Mouse (Mus musculus): ENCODE measurements at regions not wholly inside any gene's neighbourhood (a gene's known extent, or its start where the extent isn't known, plus 50 kb on each side); places are given as distances from the start of the nearest gene placed in this dataset.

- ATAC-seq (replicated peaks; ENCODE audit: poor library complexity, severe bottlenecking) = no peak
Measured at GRCm38 (mm10) chr2:115090430-115091175, 435.8 kb upstream of the Dph6 start.

- no peak for ATAC-seq (replicated peaks; ENCODE audit: poor library complexity, severe bottlenecking)
Measured at GRCm38 (mm10) chr2:115095351-115095750, 440.6 kb upstream of the Dph6 start.

DNA sequence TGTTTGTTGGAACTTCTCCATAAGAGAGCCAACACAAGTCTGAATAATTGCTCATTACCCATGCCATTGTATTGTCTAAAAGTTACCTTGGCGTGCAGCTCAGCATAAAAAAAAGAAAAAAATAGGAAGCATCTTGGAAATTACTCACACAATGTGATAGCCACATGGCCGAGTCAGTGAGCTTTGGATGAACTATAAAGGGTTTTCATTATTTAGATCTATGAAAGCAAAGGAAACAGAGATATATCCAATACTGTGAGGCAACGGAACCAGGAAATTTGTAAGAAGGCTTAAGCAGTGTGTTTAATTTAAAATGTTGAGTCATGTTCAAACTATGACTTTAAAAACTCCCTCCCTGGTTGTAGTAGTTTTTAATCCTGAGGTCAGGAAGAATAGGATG lies 446.7 kb upstream of the Dph6 start:
- ATAC-seq (replicated peaks; ENCODE audit: poor library complexity, severe bottlenecking) = no peak

- no peak for ATAC-seq (replicated peaks; ENCODE audit: poor library complexity, severe bottlenecking)
Measured at GRCm38 (mm10) chr2:115119429-115120205, 461.9 kb upstream of the BC052040 start.

DNA sequence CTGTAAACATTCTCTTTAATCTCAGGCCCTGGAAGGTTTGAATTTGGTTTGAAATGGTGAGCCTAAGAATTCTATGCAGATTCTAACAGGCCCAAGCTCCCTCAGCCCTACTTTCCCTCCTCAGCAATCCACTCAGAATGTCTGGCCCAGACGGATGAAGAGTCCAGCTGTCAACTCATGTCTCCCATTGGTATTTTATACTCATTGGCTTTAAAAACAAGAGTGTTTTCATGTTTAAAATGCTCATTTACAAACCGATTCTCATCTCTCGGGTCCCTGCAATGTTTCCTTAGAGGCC lies 461.4 kb upstream of the BC052040 start:
- ATAC-seq (replicated peaks; ENCODE audit: poor library complexity, severe bottlenecking) = no peak

- ATAC-seq (replicated peaks; ENCODE audit: poor library complexity, severe bottlenecking) = no peak
Measured at GRCm38 (mm10) chr2:115126625-115127369, 454.7 kb upstream of the BC052040 start.

DNA sequence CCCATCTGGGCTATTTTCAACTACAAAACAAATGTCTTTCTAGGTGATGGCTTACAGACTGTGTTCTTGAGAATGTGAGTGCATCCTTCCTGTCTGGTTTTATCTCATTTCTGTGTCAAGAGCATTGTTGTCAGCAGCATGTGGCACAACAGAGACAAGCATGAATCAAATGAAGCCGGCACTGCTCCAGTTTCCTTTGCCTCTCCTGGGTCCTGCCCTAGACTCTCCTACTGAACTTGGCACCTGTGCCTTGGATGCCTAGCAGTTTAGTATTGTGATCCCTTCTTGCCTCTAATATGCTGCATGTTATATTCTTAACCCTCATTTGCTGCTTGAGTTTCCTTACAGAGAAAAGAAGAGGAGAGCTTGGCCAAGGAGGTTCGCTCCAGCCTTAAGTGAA lies 449.8 kb upstream of the BC052040 start:
- ATAC-seq (replicated peaks; ENCODE audit: poor library complexity, severe bottlenecking) = no peak

- ATAC-seq (replicated peaks; ENCODE audit: poor library complexity, severe bottlenecking) = no peak
Measured at GRCm38 (mm10) chr2:115132165-115132592, 449.3 kb upstream of the BC052040 start.

GRCm38 (mm10) chr2:115141416-115141815 lies 440.1 kb upstream of the BC052040 start:
- ATAC-seq (replicated peaks; ENCODE audit: poor library complexity, severe bottlenecking) = no peak

- no peak for ATAC-seq (replicated peaks; ENCODE audit: poor library complexity, severe bottlenecking)
Measured at GRCm38 (mm10) chr2:115172111-115172510, 409.4 kb upstream of the BC052040 start.

- no peak for ATAC-seq (replicated peaks; ENCODE audit: poor library complexity, severe bottlenecking)
Measured at GRCm38 (mm10) chr2:115177076-115177475, 404.4 kb upstream of the BC052040 start.

GRCm38 (mm10) chr2:115177896-115178295 lies 403.6 kb upstream of the BC052040 start:
- ATAC-seq (replicated peaks; ENCODE audit: poor library complexity, severe bottlenecking) = no peak

- no peak for ATAC-seq (replicated peaks; ENCODE audit: poor library complexity, severe bottlenecking)
Measured at GRCm38 (mm10) chr2:115211191-115211590, 370.3 kb upstream of the BC052040 start.

DNA sequence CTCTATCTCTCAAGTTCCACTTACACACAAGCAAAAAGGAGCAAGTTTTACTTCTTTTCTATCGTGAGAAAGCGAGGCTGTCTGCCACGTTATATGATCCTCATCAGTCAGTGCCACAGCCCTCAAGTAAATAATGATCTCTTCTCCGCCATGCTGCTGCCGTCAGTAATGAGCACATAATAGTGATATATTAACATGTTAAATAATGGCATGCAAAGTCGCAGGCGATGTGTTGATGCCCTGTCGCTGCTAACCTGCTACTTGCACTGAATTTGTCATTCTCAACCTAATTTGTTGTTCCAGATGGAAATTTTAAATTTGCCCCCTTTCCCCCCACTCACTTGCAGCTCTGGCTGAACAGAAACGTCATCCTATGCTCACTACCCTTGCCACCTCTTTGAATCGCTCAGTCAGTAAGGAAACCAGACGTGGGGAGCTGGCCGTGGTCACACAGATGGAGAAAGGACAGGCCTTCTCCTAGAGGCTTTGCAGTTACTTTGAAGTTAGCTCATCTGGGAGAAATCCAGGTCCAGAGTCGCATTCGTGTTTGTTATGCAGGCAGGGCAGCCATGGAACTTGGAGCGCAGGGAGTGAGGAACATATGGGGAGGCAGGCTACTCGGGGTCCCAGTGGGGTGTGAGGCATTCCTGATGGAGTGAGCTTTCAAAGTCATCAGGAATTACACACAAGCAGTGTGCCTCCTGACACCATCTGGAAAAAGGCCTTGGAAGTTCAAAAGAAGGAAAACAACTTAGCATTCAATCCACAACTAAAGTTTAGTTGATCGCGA lies 368.1 kb upstream of the BC052040 start:
- no peak for ATAC-seq (replicated peaks; ENCODE audit: poor library complexity, severe bottlenecking)

DNA sequence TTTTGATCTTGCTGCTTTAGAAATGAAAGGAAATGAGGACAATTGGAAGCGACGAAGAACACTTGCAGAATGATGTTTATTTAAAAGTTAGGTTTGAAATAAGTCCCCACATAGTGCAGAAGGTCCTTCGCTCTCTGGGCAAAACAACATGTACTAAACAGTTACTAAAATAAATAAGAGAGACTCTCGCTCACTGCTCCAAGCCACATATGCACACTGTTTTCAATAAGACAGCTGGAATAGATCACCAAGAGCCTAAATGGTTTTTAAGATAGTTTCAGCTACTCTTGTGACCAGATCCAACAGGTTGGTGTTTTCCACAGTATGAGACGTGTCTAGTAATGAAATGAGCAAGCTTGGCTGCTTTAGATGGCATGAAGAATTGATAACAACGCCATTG lies 367.2 kb upstream of the BC052040 start:
- ATAC-seq (replicated peaks; ENCODE audit: poor library complexity, severe bottlenecking) = no peak

- ATAC-seq (replicated peaks; ENCODE audit: poor library complexity, severe bottlenecking) = no peak
Measured at GRCm38 (mm10) chr2:115230041-115230440, 351.5 kb upstream of the BC052040 start.

GRCm38 (mm10) chr2:115247673-115248072 lies 333.8 kb upstream of the BC052040 start:
- no peak for ATAC-seq (replicated peaks; ENCODE audit: poor library complexity, severe bottlenecking)

DNA sequence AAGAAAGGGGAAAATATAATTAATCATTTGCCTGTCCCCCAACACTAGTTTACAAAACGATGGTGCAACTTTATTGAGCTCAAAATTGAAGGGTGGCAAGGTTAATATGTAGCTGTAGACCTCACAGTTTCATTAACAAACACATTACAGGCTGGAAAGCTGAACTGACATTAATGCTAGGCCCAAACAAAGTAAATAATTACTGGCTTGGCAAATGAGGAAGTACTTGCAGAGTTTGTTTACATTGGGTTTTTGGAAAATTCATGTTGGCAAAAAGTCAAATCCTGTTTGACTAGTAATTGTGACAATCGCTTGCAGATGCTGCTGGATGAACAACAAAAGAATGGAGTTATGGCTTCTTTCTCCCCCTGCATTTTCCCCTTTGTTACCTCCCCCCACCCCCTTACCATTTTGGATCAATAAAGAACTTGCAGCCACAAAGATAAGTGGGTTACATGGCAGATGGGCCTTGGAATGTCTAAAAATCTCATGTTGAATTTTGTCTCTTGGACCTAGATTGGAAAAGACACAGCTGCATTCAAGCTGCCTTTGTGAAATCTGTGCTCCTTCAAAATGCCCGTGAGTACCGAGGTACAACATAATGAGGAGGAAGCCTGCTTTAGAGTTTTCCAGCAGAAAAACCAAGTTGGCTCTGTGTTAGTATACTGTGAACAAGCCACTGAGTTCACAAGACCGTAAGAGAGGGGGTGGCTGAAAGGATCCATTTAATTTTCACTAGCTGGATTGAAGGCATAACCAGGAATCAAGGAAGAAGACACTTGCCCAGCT lies 331.3 kb upstream of the BC052040 start:
- no peak for ATAC-seq (replicated peaks; ENCODE audit: poor library complexity, severe bottlenecking)

DNA sequence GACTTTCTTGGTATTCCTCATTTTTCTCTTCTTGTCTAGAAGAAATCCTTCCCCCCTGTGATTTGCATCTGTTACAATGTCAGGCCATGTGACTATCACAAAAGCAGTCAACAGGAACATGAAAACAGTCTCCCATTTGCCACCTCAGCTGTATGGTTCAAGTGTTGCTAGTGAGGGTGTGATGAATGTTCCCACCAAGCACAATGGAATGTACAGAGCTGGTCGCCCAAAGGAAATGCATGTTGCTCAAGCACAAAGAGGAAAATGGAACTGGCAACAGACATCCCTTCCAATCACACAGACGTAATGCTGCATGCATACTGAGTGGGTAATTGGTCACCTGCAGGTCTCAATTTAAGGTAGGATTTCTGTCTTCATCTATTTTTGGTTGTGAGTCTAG lies 324.1 kb upstream of the BC052040 start:
- no peak for ATAC-seq (replicated peaks; ENCODE audit: poor library complexity, severe bottlenecking)

- ATAC-seq (replicated peaks; ENCODE audit: poor library complexity, severe bottlenecking) = no peak
Measured at GRCm38 (mm10) chr2:115268247-115268646, 313.3 kb upstream of the BC052040 start.
